Mouse (Mus musculus) layer of hippocampus, adult 11-12 months (tissue): ENCODE measurements at regions not wholly inside any gene's neighbourhood (a gene's known extent, or its start where the extent isn't known, plus 50 kb on each side); places are given as distances from the start of the nearest gene placed in this dataset.

ENCODE experiments used
- DNase-seq: peaks from one replicate; pipeline ENCODE4 v3.0.0; 2022; ENCODE audit warnings: low spot score

DNA sequence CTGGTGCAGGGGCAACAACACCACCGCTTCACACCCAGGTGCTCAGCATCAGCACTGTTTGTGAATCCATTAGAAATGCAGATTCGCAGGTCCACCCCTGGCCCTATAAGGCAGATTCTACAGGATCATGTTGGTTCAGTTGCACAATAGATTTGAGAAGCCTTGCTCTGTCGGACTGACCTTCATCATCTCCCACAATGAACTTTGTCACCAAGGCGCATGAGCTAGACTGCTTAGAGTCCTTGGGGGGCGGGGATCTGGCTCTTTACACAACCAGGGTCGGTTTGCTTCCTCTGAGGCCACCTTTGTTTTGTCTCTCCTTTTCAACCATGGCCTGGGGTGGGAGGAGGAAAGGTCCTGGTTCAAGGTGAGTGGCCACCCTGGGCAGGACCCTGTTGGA, 209.7 kb downstream of the Igsf11 start:
- DNase-seq: no peak

DNA sequence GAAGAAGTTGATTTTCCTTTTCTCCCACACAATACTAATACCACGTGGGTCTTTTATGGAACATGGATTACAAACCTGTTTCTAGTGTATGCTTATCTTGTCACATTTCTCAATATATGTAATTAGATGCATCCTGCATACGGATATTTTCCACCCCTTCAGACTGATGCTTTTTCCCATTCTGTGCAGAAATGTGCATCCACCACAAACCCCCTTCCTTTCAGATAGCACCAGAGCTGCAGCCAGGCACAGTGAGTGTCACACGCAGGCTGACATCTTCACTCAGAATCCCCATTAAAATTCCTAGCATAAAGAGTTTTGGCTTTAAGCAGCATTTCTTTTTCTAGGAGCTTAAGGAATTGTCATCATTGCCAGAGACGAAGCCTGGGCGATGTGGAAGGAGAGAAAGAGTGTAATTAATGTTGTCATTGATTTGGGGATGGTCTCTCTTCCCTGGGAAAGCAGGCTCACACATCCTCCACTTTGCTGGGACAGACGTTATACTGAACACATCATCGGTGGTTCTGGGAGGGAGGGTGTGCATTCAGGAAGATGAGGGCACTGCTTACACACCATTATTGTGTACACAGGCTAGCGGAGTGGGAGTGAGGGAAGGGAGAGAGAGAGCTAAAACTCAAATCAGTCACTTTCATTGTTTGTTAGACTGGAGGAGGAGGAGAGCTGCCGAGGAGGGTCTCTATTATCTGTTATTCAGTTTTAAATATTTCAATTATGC, 211.1 kb downstream of the Igsf11 start:
- DNase-seq: no peak

DNA sequence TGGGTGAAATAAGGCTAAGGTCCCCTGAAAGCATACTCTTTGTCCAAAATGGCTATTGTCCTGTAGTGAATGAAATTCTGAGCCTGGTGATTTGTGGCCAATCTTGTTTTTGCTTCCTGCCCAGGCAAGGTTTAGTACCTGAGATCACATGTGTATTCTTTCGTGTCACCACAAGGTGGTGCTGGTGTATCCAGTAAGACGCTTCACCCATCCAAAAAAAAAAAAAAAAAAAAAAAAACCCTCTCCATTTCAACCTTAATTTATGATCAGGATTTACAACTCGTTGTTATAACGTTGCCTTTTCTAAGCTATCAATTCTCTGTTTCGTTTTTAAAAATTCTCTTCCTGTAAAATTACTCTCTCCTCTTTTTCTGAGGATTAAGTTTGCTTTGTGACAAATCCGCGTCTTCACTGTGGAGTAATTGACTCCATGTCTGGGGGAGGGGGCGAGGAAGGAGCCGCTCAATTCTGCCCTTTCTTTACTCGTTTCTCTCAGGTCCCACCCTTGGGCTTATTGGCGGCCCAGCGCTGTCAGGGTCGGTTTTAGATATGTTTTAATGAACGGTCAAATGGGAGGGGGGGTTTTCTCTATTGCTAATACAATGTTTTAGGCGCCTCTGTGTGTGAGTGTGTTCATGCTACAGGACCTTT, 217.0 kb downstream of the Igsf11 start:
- peak; percentile 65 for DNase-seq

DNA sequence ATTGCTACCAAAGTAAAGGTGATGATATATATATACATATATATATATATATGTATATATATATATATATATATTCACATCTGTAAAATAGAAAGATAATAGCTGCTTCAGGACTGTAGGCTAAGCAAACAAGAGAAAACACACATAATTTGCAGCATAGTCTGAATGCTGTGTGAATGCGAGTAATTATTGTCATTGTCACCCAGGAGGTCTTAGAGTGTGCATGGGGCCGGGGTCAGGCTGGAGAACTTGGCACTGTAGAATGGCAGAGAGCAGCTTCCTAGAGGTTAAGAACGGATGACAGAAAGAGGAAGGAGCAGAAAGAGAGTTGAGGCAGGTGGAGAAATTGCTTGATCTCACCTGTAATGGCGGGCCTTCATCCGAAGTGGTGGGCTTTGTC, 217.6 kb downstream of the Igsf11 start:
- no peak for DNase-seq

DNA sequence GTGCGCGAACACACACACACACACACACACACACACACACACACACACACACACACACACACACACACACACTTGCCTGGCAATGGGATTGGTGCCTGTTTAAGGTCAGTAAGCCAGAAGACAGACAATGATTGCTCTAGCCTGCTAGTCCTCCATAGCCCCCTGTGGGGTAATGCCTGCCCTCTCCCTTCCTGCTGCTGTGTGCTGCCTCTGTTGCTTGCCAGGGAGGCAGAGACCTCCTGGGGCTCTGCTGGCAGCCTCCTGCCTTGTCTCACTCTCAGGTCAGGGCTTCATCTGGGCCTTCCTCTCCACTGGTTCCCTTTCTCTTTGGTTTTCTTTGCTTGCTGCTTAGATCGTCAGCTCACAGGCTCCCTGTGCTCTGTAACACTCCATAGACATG, 225.6 kb downstream of the Igsf11 start:
- DNase-seq: no peak

DNA sequence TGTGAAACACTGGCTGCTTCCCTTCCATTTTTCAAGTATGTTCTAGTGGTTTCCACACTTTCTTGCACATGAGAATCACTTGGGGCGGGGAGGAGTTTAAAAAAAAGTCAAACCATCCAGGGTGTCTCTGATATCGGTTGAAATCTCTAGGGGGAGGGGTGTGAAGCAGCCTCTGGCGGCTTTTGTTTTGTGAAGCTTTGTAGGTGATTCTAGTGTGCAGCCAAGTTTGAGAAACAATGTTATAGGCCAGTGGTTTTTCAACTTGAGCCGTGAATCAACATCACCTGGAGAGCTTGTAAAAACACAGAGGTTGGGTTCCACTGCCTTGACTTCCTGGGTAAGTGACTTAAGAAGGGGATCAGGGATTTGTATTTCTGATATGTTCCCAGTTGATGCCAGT, 227.3 kb downstream of the Igsf11 start:
- no peak for DNase-seq

DNA sequence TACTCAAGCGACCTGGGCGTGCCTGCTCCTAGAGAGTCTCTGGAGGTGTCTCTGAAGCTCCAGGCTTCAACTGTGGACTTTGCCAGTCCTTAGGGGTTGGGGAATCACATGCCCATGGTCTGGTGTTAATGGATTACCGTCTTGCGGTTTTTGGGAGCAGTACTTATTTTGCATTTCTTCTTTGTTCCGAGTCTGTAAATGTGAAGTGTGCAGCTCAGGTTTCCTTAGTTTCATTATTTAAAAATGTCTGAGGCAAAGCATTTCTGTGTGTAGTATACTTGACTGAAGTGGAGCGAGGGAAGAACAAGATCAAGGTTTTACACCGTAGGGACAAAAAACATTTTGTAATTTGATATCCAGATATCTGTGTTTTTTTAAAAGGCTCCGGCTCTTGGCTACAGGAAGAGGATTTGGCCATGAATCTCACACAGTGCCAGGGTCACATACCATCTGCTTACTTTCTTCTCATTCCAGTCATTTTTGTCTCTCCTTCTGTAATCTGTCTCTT, 231.0 kb downstream of the Igsf11 start:
- DNase-seq: no peak

DNA sequence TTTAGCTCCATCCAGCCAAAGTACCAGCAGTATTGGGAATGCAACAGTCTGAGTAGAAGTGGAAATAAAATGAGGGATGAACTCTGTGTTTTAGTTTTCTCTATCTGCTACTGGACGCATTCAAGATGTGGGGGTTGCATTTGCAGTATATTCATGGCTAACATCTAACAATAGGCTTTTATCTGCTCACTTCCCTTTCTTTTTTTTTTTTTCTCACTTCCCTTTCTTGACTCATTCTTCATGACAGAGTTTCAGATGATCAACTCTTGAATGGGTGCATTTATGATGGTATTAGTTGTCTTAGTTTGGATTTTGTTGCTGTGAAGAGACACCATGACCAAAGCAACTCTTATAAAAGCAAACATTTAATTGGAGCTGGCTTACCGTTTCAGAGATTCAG, 240.0 kb downstream of the Igsf11 start:
- DNase-seq: no peak

DNA sequence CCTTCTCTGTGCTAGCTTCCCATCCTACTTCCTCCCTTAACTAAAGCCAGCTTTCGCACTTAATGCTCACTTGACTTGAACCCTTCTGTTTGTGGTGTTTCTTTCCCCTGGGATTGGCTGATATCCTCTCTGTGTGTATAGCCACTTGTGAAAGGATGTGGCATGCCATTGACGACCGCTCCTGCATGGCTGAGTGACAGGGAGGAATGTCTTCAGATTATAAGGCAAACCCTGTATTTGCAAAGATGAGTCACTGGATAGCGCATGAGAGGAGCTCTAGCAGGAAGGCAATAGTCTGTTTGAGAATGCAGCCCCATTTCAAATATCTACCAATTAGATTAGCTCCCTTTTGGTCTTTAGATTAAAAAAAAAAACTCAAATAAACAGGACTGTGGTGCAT, 243.3 kb downstream of the Igsf11 start:
- no peak for DNase-seq

DNA sequence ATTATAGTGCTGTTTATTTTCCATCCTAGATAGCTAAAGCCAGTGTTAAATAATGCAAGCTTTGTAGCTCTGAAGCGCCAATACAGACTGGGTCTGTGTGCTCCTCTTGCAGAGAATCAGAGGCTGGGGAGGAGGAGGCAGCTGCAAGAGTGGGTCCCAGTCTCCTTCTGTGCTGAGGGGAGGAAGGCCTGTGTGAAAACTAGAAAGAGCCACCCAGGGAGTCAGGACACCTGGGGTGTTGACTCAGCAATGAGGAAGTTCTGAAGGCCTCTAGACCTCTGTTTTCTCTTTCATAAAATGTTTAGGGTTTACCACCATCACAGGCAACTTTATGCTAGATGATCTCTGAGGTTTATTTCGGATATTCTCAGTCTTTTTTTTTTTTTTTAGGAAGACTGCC, 254.7 kb downstream of the Igsf11 start:
- no peak for DNase-seq

DNA sequence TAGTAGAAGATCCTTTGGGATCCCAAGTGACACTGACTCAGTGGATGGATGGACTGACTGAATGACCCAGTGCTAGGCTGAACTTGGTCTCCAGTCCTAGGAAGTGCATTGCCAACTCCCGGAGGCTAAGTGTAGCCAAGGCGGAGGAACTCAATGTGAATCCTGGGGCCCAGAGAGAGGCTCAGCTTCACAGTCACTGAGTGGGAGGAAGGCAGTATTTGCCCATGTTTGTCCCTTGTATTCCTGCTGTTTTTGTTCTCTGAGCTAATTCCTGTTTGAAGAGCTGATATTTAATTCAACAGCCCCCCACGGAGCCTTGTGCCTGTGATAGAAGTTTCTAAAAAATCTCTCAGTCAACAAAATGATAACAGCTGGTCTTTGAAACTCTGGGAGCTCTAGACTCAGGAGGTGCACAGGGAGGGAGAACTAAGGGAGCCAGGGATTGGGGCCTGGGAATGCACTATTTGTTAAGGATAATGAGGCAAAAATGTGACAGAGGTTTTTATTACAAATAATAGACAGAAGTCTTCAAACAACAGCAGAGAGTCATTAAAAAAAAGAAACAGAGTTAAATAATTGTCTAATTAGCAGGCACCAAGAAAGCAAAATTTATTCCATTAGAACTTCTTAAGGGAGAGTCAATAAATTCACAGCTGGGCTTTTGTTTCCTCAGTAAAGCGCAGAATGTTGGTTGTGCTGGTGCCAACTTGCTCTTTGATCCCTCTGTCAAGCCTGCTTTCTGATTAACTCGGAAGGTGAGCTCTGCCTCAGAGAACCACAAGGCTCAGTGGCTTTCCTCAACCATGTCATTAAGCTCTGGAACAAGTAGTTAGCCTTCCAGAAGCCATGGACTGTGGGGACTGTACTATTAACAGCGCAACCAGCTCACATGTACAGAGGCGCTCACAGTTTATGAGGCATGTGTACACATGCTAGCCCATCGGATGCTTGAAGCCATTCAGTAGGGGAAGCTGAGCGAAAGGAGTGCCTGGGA, 259.2 kb downstream of the Igsf11 start:
- peak; percentile 7 for DNase-seq

DNA sequence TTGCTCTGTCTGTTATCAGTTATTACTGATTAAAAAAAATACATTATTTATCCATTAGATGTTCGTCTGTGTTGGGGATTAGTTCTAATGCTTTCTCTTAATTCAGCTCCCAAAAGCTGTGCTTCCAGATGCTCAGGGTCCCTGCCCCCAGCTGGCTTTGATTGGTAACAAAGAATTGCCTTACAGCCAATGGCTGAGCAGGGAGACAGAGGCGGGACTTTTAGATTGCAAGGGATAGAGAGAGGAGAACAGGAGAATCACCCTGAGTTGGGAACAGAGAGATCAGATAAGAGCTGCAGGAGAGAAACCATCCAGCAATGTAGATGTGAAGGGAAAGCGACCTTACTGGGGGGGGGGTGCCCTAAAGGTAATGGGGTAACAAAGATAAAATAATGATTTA, 266.4 kb downstream of the Igsf11 start:
- no peak for DNase-seq

DNA sequence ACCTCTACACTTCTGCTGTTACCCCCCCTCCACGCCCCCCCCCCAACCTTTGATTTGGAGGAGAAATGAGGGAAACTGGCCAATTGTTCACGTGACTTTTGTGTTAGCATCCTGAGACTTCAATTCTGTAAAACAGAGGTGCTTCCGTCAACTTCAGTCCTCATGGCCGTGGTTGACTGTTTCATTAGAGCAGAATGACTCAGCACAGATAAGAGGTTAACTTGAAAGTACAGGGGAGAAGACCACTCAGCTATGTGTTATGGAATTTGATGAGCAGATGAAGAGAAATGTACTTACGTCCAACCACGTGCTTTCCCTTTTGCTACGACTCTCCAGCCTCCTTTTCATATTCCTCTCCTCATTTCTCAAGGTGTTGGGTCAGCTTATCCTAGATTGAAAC, 267.3 kb downstream of the Igsf11 start:
- no peak for DNase-seq

DNA sequence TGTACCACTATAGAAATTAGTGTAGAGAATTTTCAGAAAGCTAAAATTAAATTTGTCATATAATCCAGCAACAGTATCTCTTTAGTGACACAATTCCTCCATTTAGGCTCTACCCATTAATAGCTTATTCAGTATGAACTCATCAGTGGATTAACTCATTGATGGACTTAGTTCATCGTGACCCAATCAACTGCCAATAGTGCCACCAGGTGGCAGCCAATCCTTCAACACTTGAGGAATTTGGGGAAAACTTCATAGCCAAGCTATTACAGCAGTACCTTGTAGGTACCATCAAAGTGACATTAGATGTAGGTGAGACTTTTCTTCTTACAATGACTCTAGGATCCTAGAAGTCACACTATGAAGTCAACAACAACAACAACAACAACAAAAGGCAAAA, 270.2 kb downstream of the Igsf11 start:
- DNase-seq: peak; percentile 27

DNA sequence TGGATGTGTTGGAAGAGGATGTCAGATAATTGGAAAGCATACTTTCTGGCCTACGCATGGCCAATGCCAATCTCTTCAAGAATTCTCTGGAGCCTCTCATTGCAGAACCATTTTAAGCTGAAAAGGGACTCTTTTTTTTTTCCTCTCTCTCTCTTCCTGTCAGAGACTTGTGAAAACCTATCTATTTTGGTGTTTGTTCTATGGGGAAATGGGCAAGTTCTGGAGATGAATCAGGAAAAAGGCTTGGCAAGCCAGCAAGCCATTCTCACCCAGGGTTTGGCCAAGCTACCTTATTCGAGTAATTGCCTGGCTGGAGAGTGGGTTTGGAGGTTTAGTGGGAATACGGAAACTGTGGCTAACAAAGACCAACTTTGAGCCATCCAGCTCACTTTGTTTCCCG, 299.4 kb downstream of the Igsf11 start:
- DNase-seq: no peak

DNA sequence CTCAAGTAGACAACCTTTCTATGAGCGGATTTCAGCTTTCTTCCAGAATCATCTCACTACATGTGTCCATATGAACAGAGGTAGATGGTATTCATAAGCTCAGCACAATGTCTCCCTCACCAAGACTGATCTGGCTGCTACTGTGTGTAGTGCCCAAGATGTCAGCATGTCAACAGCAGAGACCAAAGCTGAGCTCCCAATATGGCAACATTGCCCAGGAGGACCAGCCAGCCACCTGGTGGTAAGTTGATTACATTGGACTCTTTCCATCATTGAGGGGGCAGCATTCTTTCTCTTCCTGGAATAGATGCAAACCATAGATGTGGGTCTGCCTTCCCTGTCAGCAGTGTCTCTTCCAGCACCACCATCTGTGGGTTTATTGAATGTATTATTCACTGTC, 303.0 kb downstream of the Igsf11 start:
- DNase-seq: peak; percentile 9

DNA sequence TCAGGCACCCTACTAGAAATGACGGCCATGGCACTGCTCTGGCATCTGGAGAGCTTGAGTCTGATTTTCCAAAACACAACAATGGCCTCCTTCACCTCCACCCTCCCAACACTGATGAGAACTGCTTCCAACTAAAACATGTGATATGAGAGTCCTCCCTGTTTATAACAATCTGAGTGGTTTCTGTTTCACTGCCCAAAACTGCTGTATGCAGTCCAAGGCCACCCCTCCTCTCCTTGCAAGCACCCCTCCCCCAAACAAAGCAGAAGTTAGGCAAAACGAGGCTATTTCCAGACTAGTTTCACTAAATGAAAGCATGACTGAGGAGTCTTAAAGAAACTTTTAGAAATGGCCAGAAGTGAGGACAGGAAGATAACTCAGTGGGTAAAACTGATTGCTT, 304.4 kb downstream of the Igsf11 start:
- no peak for DNase-seq

DNA sequence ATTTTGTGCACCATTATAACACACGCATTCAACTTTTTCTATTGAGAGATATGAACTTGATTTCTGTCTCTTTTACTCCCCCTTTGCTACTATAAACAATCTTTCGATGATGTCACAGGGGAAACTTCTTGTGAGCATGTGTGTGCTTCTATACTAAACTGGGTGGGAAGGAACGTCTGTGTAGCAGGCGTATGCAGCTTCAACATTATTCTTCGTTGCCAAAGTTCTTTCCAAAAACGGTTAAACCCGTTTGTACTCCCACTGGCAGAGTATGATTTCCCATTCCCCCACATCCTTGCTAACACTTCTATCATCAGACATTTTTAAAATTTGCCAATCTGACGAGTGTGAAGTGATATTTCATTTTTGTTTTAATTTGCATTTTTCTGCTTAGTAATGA, 331.1 kb downstream of the Igsf11 start:
- peak; percentile 21 for DNase-seq

DNA sequence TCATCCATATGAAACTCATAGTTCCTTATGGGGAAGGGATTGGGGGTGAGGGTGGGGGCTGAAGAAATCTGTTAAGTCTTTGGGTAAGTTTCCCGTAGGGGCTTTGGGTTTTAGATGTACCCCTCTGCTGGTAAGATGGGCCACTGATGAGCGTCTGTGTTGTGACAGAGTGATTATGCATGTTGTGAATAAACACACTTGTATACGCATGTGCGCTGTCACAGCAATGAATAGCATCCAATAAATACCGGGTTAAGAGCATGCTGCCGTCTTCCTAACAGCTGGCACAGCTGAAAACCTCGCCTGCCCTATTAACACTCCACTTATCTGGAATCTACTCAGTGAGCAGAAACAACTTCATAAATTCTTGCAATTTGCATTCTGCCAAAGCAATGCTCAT, 337.0 kb downstream of the Igsf11 start:
- DNase-seq: no peak

DNA sequence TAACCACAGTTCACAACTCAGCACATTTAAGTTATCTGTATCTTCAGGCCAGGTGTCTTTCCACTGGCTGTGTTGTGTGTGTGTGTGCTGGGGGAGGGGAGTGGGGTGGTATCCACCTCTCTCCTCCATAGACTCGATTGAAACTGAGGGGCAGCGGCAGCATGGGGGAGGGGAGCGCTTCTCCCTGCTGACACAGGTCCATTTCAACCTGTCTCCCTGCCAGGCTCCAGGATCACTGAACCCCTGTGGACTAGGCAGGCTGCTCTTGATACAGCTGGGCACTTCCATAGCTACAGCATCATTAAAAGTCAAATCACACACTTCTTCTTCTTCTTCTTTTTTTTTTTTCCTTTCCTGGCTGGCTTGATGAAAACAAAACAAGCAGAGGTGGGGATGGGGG, 338.0 kb downstream of the Igsf11 start:
- DNase-seq: no peak

DNA sequence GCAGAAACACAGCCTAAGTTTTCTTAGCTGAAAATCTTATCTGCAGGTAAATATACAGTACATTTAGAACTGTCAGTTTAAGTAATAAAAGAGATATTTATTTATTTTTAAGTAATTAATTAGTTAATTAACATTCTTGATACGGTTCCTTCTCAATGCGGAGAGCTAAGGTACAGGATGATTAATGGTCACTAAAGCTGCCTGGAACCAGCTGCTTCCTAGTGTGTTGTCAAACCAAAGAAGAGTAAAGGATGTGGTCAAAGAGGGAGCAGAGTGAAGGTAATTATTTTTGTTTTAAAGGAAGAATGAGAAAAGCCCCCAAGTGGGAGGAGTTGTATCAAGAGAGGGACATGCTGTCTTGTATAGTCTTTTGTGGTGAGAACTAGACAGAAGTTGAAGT, 341.8 kb downstream of the Igsf11 start:
- DNase-seq: no peak

DNA sequence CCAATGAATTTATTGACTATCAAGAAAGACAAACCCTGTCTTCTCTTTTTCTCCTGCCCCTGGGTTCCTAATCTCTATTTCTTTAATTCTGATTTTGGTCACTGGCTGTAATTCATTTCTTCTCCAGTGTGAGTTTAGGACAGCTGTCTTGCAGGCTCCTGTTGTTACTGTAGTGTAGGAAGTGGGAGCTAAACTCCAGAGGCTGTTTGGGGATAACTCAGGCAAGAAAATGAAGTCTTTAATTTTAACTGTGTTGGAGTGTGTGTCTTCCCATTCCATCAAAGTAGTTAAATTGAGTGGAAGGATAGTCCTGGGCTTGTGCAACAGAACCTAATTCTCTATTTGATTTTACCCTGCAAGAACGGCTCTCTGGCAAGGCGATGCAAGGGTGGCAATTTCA, 381.0 kb downstream of the Igsf11 start:
- DNase-seq: no peak

DNA sequence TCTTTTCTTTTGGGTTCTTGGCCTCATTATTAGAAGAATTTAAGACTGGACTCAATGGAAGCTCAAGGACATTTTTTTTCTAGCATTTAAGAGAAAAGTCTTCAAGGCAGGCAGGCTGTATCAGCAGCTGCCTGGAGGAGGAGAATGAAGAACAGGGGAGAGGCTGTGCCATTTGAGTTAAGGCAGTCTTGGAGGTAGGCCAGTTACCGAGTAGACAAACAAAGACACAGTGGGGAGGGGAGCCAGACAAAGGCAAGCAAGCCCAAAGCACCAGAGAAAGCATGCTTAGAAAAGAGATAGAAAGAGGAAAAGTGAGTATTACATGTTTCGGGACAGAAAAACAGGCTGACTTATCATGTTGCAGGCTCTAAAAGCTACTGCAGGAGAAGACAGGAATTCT, 392.0 kb downstream of the Igsf11 start:
- peak; percentile 45 for DNase-seq
